Mouse (Mus musculus): ENCODE data around the gene Slc47a1.
"Not testable (repeated sequence)": the region's sequence is repeated elsewhere in the genome, so short reads cannot be mapped to it uniquely, and the experiment has no call there.

Slc47a1 gene

GRCm38 (mm10) chr11:61377881-61378613 is at the start of gene Slc47a1:
Gene Slc47a1, minus strand, starts transcription at chr11:61378345.
- peak; percentile 43 for DNase-seq (ENCODE audit: inconsistent ontology term)

- no peak for DNase-seq (ENCODE audit: inconsistent ontology term)
These were observed 41.1 kb upstream of the Slc47a1 start for GRCm38 (mm10) chr11:61419253-61419652.

GRCm38 (mm10) chr11:61417945-61418551 is 39.9 kb upstream of the Slc47a1 start:
- peak; percentile 62 for DNase-seq (ENCODE audit: inconsistent ontology term)

- not testable (repeated sequence) for DNase-seq (ENCODE audit: inconsistent ontology term)
These were observed 38.4 kb upstream of the Slc47a1 start for GRCm38 (mm10) chr11:61416540-61416939.

GRCm38 (mm10) chr11:61415444-61415843 is 37.3 kb upstream of the Slc47a1 start:
- DNase-seq (ENCODE audit: inconsistent ontology term): no peak

GRCm38 (mm10) chr11:61414560-61414959 is 36.4 kb upstream of the Slc47a1 start:
- DNase-seq (ENCODE audit: inconsistent ontology term): no peak

- DNase-seq (ENCODE audit: inconsistent ontology term): no peak
These were observed 35.3 kb upstream of the Slc47a1 start for GRCm38 (mm10) chr11:61413411-61413810.

- DNase-seq (ENCODE audit: inconsistent ontology term): no peak
These were observed 33.7 kb upstream of the Slc47a1 start for GRCm38 (mm10) chr11:61411809-61412208.

GRCm38 (mm10) chr11:61411221-61411620 is 33.1 kb upstream of the Slc47a1 start:
- DNase-seq (ENCODE audit: inconsistent ontology term): no peak

GRCm38 (mm10) chr11:61410129-61410528 is 32.0 kb upstream of the Slc47a1 start:
- DNase-seq (ENCODE audit: inconsistent ontology term): peak; percentile 46

GRCm38 (mm10) chr11:61409051-61409450 is 30.9 kb upstream of the Slc47a1 start:
- DNase-seq (ENCODE audit: inconsistent ontology term): peak; percentile 52

GRCm38 (mm10) chr11:61408184-61409027 is 30.3 kb upstream of the Slc47a1 start:
- peak; percentile 69 for DNase-seq (ENCODE audit: inconsistent ontology term)

- DNase-seq (ENCODE audit: inconsistent ontology term): peak; percentile 92
These were observed 29.6 kb upstream of the Slc47a1 start for GRCm38 (mm10) chr11:61407638-61408183.

GRCm38 (mm10) chr11:61401794-61402193 is 23.6 kb upstream of the Slc47a1 start:
- DNase-seq (ENCODE audit: inconsistent ontology term): no peak

- no peak for DNase-seq (ENCODE audit: inconsistent ontology term)
These were observed 22.7 kb upstream of the Slc47a1 start for GRCm38 (mm10) chr11:61400681-61401346.

GRCm38 (mm10) chr11:61397423-61398043 is 19.4 kb upstream of the Slc47a1 start:
- DNase-seq (ENCODE audit: inconsistent ontology term): not testable (repeated sequence)

GRCm38 (mm10) chr11:61388936-61389335 is 10.8 kb upstream of the Slc47a1 start:
- DNase-seq (ENCODE audit: inconsistent ontology term): no peak

- DNase-seq (ENCODE audit: inconsistent ontology term): peak; percentile 67
These were observed 9.9 kb upstream of the Slc47a1 start for GRCm38 (mm10) chr11:61388012-61388411.

- no peak for DNase-seq (ENCODE audit: inconsistent ontology term)
These were observed 9.1 kb upstream of the Slc47a1 start for GRCm38 (mm10) chr11:61387233-61387632.

GRCm38 (mm10) chr11:61385725-61386124 is 7.6 kb upstream of the Slc47a1 start:
- no peak for DNase-seq (ENCODE audit: inconsistent ontology term)

- no peak for DNase-seq (ENCODE audit: inconsistent ontology term)
These were observed 3.1 kb upstream of the Slc47a1 start for GRCm38 (mm10) chr11:61381272-61381671.

Data from Muller cell, postnatal 12 days (primary cell).